Mouse (Mus musculus) hindbrain, embryonic 16.5 days (tissue): ENCODE measurements around the gene Exoc4. TPM values are rescaled to one million over a fixed set of nuclear protein-coding genes. Genes with fewer than 3 reads are reported as not detected.

ENCODE experiments used
- ATAC-seq: fragments of 200-750 bp; cut with Nextera tagmentation; 2 replicates; pipeline ENCODE4 v1.8.0; 2017; ENCODE audit warnings: moderate TSS enrichment, moderate library complexity
- H3K27ac ChIP-seq: fragments of 300-500 bp; sonication (generic); 2 replicates; pipeline ENCODE4 v1.5.1; 2014; ENCODE audit warnings: low read depth, mild to moderate bottlenecking, control low read depth, low read length, moderate library complexity
- H3K27me3 ChIP-seq: fragments of 300-500 bp; sonication (generic); replicated peaks from 2 replicates; pipeline ENCODE4 v1.6.1; 2014; ENCODE audit warnings: low read length; ENCODE audit not compliant: control insufficient read depth, insufficient read depth
- H3K36me3 ChIP-seq: fragments of 300-500 bp; sonication (generic); 2 replicates; pipeline ENCODE4 v1.6.1; 2014; ENCODE audit warnings: mild to moderate bottlenecking, low read length, moderate library complexity, mixed read lengths; ENCODE audit not compliant: control insufficient read depth, insufficient read depth
- H3K4me1 ChIP-seq: fragments of 300-500 bp; sonication (generic); 2 replicates; pipeline ENCODE4 v1.6.1; 2014; ENCODE audit warnings: low read depth, low read length; ENCODE audit not compliant: control insufficient read depth, insufficient read depth
- H3K4me2 ChIP-seq: fragments of 300-500 bp; sonication (generic); 2 replicates; pipeline ENCODE4 v1.6.1; 2014; ENCODE audit warnings: mild to moderate bottlenecking, low read length, control low read depth, moderate library complexity
- H3K4me3 ChIP-seq: fragments of 300-500 bp; sonication (generic); 2 replicates; pipeline ENCODE4 v1.5.1; 2014; ENCODE audit warnings: mild to moderate bottlenecking, low read length, control low read depth, moderate library complexity
- H3K9ac ChIP-seq: fragments of 300-500 bp; sonication (generic); 2 replicates; pipeline ENCODE4 v1.6.1; 2014; ENCODE audit warnings: low read depth, mild to moderate bottlenecking, control low read depth, low read length, moderate library complexity
- H3K9me3 ChIP-seq: fragments of 300-500 bp; sonication (generic); 2 replicates; pipeline ENCODE4 v1.6.1; 2014; ENCODE audit warnings: mild to moderate bottlenecking, low read length, moderate library complexity; ENCODE audit not compliant: control insufficient read depth
- WGBS: fragments of 180-500 bp; shearing (Covaris S2); extraction: QIAGEN DNeasy Blood & Tissue Kit; methylation state at CpG from one replicate; pipeline ENCODE4 v1.1.7; 2014; 5-methylcytosine and 5-hydroxymethylcytosine counted together
- polyA plus RNA-seq: library from polyadenylated mRNA; unstranded; fragments of >200 nt; fragmentation: Nextera tagmentation; extraction: Ambion mirVana; gene quantifications from 2 replicates; pipeline ENCODE4 v1.2.1, GENCODE M21; 2015

Exoc4 gene
- polyA plus RNA-seq, 1 experiment from 2014 or later: 46.0 TPM

- Histone ChIP-seq H3K27me3 (no peaks in the 10 kb centered on the region), H3K9me3 (no peaks in the 10 kb centered on the region), H3K4me1 (peaks cover 2% of the 10 kb centered on the region; the same call in 1 of the 2 replicates), H3K4me3 (no peak overlapping the region), H3K36me3 (no peaks in the 10 kb centered on the region), H3K27ac (no peak overlapping the region), H3K4me2 (no peak overlapping the region), H3K9ac (no peak overlapping the region)
- 66% methylated on average over 5 of the region's 5 CpGs for WGBS
- no peak for ATAC-seq
These were observed 8.3 kb downstream of the Exoc4 start for GRCm38 (mm10) chr6:33257076-33257789.

- Histone ChIP-seq H3K36me3 (no peaks in the 10 kb centered on the region), H3K4me2 (no peak overlapping the region), H3K27me3 (no peaks in the 10 kb centered on the region), H3K4me3 (no peak overlapping the region), H3K9me3 (no peaks in the 10 kb centered on the region), H3K4me1 (peaks cover 6% of the 10 kb centered on the region), H3K9ac (no peak overlapping the region), H3K27ac (no peak overlapping the region)
- ATAC-seq: no peak
- WGBS: 86% methylated on average over 5 of the region's 5 CpGs
These were observed 11.0 kb downstream of the Exoc4 start for GRCm38 (mm10) chr6:33259926-33260325.

GRCm38 (mm10) chr6:33261606-33262005, 12.7 kb downstream of the Exoc4 start:
- H3K4me1 ChIP-seq: peaks cover 6% of the 10 kb centered on the region
- ATAC-seq: no peak
- no peak overlapping the region for H3K27ac ChIP-seq
- H3K36me3 ChIP-seq: peaks cover 2% of the 10 kb centered on the region; the same call in 1 of the 2 replicates
- H3K9me3 ChIP-seq: no peaks in the 10 kb centered on the region
- WGBS: 96% methylated on average over 3 of the region's 3 CpGs
- H3K4me2 ChIP-seq: no peak overlapping the region
- no peak overlapping the region for H3K9ac ChIP-seq
- H3K4me3 ChIP-seq: no peak overlapping the region
- H3K27me3 ChIP-seq: no peaks in the 10 kb centered on the region

GRCm38 (mm10) chr6:33263950-33264349, 15.1 kb downstream of the Exoc4 start:
- Histone ChIP-seq H3K4me3 (no peak overlapping the region), H3K4me2 (no peak overlapping the region), H3K9me3 (no peaks in the 10 kb centered on the region), H3K27ac (no peak overlapping the region), H3K4me1 (peaks cover 3% of the 10 kb centered on the region), H3K27me3 (no peaks in the 10 kb centered on the region), H3K9ac (no peak overlapping the region), H3K36me3 (peaks cover 2% of the 10 kb centered on the region; the same call in 1 of the 2 replicates)
- ATAC-seq: no peak
- WGBS: 63% methylated on average over 5 of the region's 5 CpGs

- Histone ChIP-seq H3K4me1 (peaks cover 3% of the 10 kb centered on the region), H3K27me3 (no peaks in the 10 kb centered on the region), H3K4me3 (no peak overlapping the region), H3K36me3 (peaks cover 2% of the 10 kb centered on the region; the same call in 1 of the 2 replicates), H3K9me3 (no peaks in the 10 kb centered on the region), H3K27ac (no peak overlapping the region), H3K9ac (no peak overlapping the region), H3K4me2 (no peak overlapping the region)
- 68% methylated on average over 2 of the region's 2 CpGs for WGBS
- no peak for ATAC-seq
These were observed 15.5 kb downstream of the Exoc4 start for GRCm38 (mm10) chr6:33264388-33264787.

- H3K36me3 ChIP-seq: peaks cover 2% of the 10 kb centered on the region; the same call in 1 of the 2 replicates
- ATAC-seq: no peak
- no peak overlapping the region for H3K27ac ChIP-seq
- peaks cover 3% of the 10 kb centered on the region for H3K4me1 ChIP-seq
- no peak overlapping the region for H3K9ac ChIP-seq
- WGBS: 92% methylated on average over 6 of the region's 6 CpGs
- no peak overlapping the region for H3K4me3 ChIP-seq
- H3K4me2 ChIP-seq: no peak overlapping the region
- no peaks in the 10 kb centered on the region for H3K9me3 ChIP-seq
- H3K27me3 ChIP-seq: no peaks in the 10 kb centered on the region
These were observed 18.7 kb downstream of the Exoc4 start for GRCm38 (mm10) chr6:33267571-33267970.

GRCm38 (mm10) chr6:33283523-33283922, 34.6 kb downstream of the Exoc4 start:
- Histone ChIP-seq H3K4me2 (no peak overlapping the region), H3K4me3 (no peak overlapping the region), H3K36me3 (no peaks in the 10 kb centered on the region), H3K4me1 (no peaks in the 10 kb centered on the region; the same call in 1 of the 2 replicates), H3K27me3 (no peaks in the 10 kb centered on the region), H3K27ac (0 out of 2 replicates have a peak overlapping the region, but pooled peaks have one; percentile 39), H3K9me3 (no peaks in the 10 kb centered on the region), H3K9ac (no peak overlapping the region)
- WGBS: 38% methylated on average over 3 of the region's 3 CpGs
- no peak for ATAC-seq

- Histone ChIP-seq H3K9ac (no peak overlapping the region), H3K27ac (no peak overlapping the region), H3K9me3 (no peaks in the 10 kb centered on the region), H3K27me3 (no peaks in the 10 kb centered on the region), H3K4me1 (no peaks in the 10 kb centered on the region; the same call in 1 of the 2 replicates), H3K4me2 (no peak overlapping the region), H3K36me3 (no peaks in the 10 kb centered on the region), H3K4me3 (no peak overlapping the region)
- 57% methylated on average over 4 of the region's 4 CpGs for WGBS
- no peak for ATAC-seq
These were observed 35.1 kb downstream of the Exoc4 start for GRCm38 (mm10) chr6:33283936-33284335.

GRCm38 (mm10) chr6:33286376-33286775, 37.5 kb downstream of the Exoc4 start:
- Histone ChIP-seq H3K9ac (no peak overlapping the region), H3K36me3 (no peaks in the 10 kb centered on the region), H3K27ac (no peak overlapping the region), H3K9me3 (no peaks in the 10 kb centered on the region), H3K4me1 (no peaks in the 10 kb centered on the region; the same call in 1 of the 2 replicates), H3K4me3 (no peak overlapping the region), H3K27me3 (no peaks in the 10 kb centered on the region), H3K4me2 (no peak overlapping the region)
- ATAC-seq: no peak
- WGBS: 86% methylated on average over 6 of the region's 6 CpGs
